Mouse (Mus musculus) megakaryocyte, embryonic 14.5 days (primary cell): Measurements from ENCODE around the gene Dusp8.

Experiments
- FLI1 ChIP-seq: IDR thresholded peaks from 2 replicates; pipeline ENCODE4 v1.6.1; 2012; ENCODE audit warnings: low read length, inconsistent platforms, mixed read lengths
- GATA1 ChIP-seq: IDR thresholded peaks from 3 replicates; pipeline ENCODE4 v1.6.1; 2012; ENCODE audit warnings: mixed read lengths, low read length, inconsistent platforms, borderline replicate concordance

- TF ChIP-seq GATA1 (no peak), FLI1 (no peak)
Observed at GRCm38 (mm10) chr7:142144507-142144906, 48.9 kb upstream of the Dusp8 start, which contains the start of gene Gm45337.
